Mouse (Mus musculus) testis, adult 2 months (tissue): Measurements from ENCODE around the gene Poldip3. TPM values are rescaled to one million over a fixed set of nuclear protein-coding genes. Genes with fewer than 3 reads are reported as not detected.

ENCODE experiments used
- H3K27ac ChIP-seq: fragments of 200-500 bp; 2 replicates; pipeline ENCODE4 v1.5.1; 2012; ENCODE audit warnings: low read depth, low read length; ENCODE audit not compliant: control insufficient read depth, insufficient read depth
- H3K27me3 ChIP-seq: fragments of 200-500 bp; 2 replicates; pipeline ENCODE4 v1.6.1; 2012; ENCODE audit warnings: mild to moderate bottlenecking, low read length, moderate library complexity; ENCODE audit not compliant: control insufficient read depth, insufficient read depth
- H3K36me3 ChIP-seq: fragments of 200-500 bp; 2 replicates; pipeline ENCODE4 v1.6.1; 2012; ENCODE audit warnings: mild to moderate bottlenecking, low read length; ENCODE audit not compliant: control insufficient read depth, insufficient read depth
- H3K4me1 ChIP-seq: fragments of 200-500 bp; 2 replicates; pipeline ENCODE4 v1.6.1; 2012; ENCODE audit warnings: low read length; ENCODE audit not compliant: control insufficient read depth, insufficient read depth
- H3K4me3 ChIP-seq: fragments of 200-500 bp; 2 replicates; pipeline ENCODE4 v1.5.1; 2012; ENCODE audit warnings: low read depth, mild to moderate bottlenecking, low read length, moderate library complexity, mixed read lengths; ENCODE audit not compliant: control insufficient read depth
- CTCF ChIP-seq: fragments of 200-500 bp; IDR thresholded peaks from 2 replicates; pipeline ENCODE4 v1.5.1; 2012; ENCODE audit warnings: low read depth, mild to moderate bottlenecking, inconsistent platforms, low read length, moderate library complexity; ENCODE audit not compliant: control insufficient read depth, insufficient read depth, insufficient replicate concordance
- POLR2A ChIP-seq: fragments of 200-500 bp; IDR thresholded peaks from 2 replicates; pipeline ENCODE4 v1.6.1; 2012; ENCODE audit warnings: low read depth, mild to moderate bottlenecking, inconsistent platforms, low read length, moderate library complexity; ENCODE audit not compliant: control insufficient read depth
- polyA plus RNA-seq: library from polyadenylated mRNA; depleted of rRNA; stranded (reverse); fragments of >200 nt; gene quantifications from 2 replicates; pipeline ENCODE4 v1.2.3, GENCODE M21; 2012

The Poldip3 gene
- polyA plus RNA-seq, 1 experiment: 45.2 TPM

- no peaks in the 10 kb centered on the region for H3K36me3 ChIP-seq
- H3K4me1 ChIP-seq: peaks cover 2% of the 10 kb centered on the region; the same call in 1 of the 2 replicates
- H3K27ac ChIP-seq: peak within 1 kb of the TSS; percentile 94
- peak within 1 kb of the TSS; percentile 97 for H3K4me3 ChIP-seq
- TF ChIP-seq CTCF: no peak
- TF ChIP-seq POLR2A: peak; percentile 95
- H3K27me3 ChIP-seq: no peaks in the 10 kb centered on the region
Measured at GRCm38 (mm10) chr15:83122566-83123145, 26.5 kb downstream of the Poldip3 start, which contains the start of gene Rrp7a. Gene Rrp7a (minus strand): TSS chr15:83122801.

- Histone ChIP-seq H3K4me1 (peaks cover 2% of the 10 kb centered on the region; the same call in 1 of the 2 replicates), H3K4me3 (peak overlapping the region; percentile 97), H3K27ac (peak overlapping the region; percentile 94), H3K36me3 (no peaks in the 10 kb centered on the region), H3K27me3 (no peaks in the 10 kb centered on the region)
- TF ChIP-seq CTCF: no peak
- TF ChIP-seq POLR2A: no peak
Measured at GRCm38 (mm10) chr15:83121709-83122565, 27.2 kb downstream of the Poldip3 start.

GRCm38 (mm10) chr15:83118360-83118759 is 30.8 kb downstream of the Poldip3 start:
- TF ChIP-seq POLR2A (no peak), CTCF (peak; percentile 11; the same call in 1 of the 2 replicates)
- H3K4me3 ChIP-seq: no peak overlapping the region
- H3K36me3 ChIP-seq: no peaks in the 10 kb centered on the region
- no peaks in the 10 kb centered on the region for H3K27me3 ChIP-seq
- H3K27ac ChIP-seq: no peak overlapping the region
- H3K4me1 ChIP-seq: peaks cover 2% of the 10 kb centered on the region; the same call in 1 of the 2 replicates

GRCm38 (mm10) chr15:83115071-83115470 is 34.1 kb downstream of the Poldip3 start:
- H3K4me3 ChIP-seq: no peak overlapping the region
- no peak for TF ChIP-seq POLR2A
- no peak for TF ChIP-seq CTCF

GRCm38 (mm10) chr15:83114106-83114505 is 35.1 kb downstream of the Poldip3 start:
- TF ChIP-seq CTCF: no peak
- no peak for TF ChIP-seq POLR2A
- no peaks in the 10 kb centered on the region; the same call in 1 of the 2 replicates for H3K4me1 ChIP-seq
- H3K36me3 ChIP-seq: no peaks in the 10 kb centered on the region
- no peaks in the 10 kb centered on the region for H3K27me3 ChIP-seq
- H3K27ac ChIP-seq: no peak overlapping the region
- no peak overlapping the region for H3K4me3 ChIP-seq

More at GRCm38 (mm10) chr15:83115071-83115470, 34.1 kb downstream of the Poldip3 start:
- Histone ChIP-seq H3K27me3 (no peaks in the 10 kb centered on the region), H3K27ac (no peak overlapping the region), H3K36me3 (no peaks in the 10 kb centered on the region), H3K4me1 (no peaks in the 10 kb centered on the region; the same call in 1 of the 2 replicates)

GRCm38 (mm10) chr15:83112898-83113297 is 36.3 kb downstream of the Poldip3 start:
- Histone ChIP-seq H3K36me3 (no peaks in the 10 kb centered on the region), H3K27me3 (no peaks in the 10 kb centered on the region), H3K4me1 (no peaks in the 10 kb centered on the region; the same call in 1 of the 2 replicates), H3K27ac (no peak overlapping the region), H3K4me3 (no peak overlapping the region)
- no peak for TF ChIP-seq POLR2A
- peak; percentile 57; the same call in 1 of the 2 replicates for TF ChIP-seq CTCF

GRCm38 (mm10) chr15:83111874-83112273 is 37.3 kb downstream of the Poldip3 start:
- Histone ChIP-seq H3K27me3 (no peaks in the 10 kb centered on the region), H3K4me1 (no peaks in the 10 kb centered on the region; the same call in 1 of the 2 replicates), H3K4me3 (no peak overlapping the region), H3K27ac (no peak overlapping the region), H3K36me3 (no peaks in the 10 kb centered on the region)
- no peak for TF ChIP-seq CTCF
- TF ChIP-seq POLR2A: no peak
